In the genomic region with DNA sequence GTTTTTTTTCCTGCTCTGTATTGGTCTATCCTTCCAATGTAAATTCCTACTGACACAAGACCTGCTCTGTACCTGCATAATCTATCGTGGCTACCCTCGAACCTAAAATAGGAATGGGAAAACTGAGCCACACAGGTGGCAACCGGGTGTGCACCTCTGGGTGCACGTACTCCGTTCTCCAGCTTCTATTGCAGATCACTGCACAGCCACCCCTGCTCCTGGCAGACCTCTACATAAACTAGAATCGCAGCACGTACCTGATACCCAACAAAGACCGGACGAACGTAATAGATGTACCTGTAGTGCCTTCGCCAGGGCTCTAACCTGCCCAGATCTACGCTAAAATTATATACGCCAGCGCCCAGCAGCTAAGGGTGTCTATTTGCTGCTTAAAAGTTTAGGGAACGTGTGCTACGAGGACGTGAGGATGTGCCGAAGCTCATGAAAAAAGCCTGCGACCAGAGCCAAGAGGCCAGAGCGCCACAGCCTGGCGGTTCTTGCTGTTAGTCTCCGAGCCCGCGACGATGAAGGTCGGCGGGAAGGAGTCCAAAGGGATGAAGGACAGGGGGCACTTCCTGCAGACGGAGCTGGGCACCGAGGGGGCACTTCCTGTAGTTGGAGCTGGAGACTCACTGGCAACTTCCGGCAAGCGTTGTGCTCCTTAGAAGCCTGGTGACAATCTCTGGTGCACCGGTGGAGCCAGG, we compare ENCODE assay signal across 8 mouse cellular contexts. TPM values are rescaled to one million over a fixed set of nuclear protein-coding genes. Genes with fewer than 3 reads are reported as not detected.
DNase-seq lines count a peak whose midpoint lies in the region; ATAC-seq lines count a peak whose summit lies in the region.

A gene (minus strand): TSS at position 556 of the 704 bp plus-strand sequence.

- H3K27me3 ChIP-seq in hindbrain, embryonic 14.5 days (ENCODE audit: control insufficient read depth, insufficient read depth, low read length) = no peaks in the 10 kb centered on the region

- WGBS in hindbrain, embryonic 14.5 days = under 1% methylated on average over 32 of the region's 32 CpGs

- peak within 1 kb of the TSS; percentile 69 for H3K27ac ChIP-seq in hindbrain, embryonic 14.5 days

- H3K9me3 ChIP-seq in hindbrain, embryonic 14.5 days (ENCODE audit: control insufficient read depth, low read length) = no peaks in the 10 kb centered on the region

- peak within 1 kb of the TSS; percentile 71 for H3K9ac ChIP-seq in hindbrain, embryonic 14.5 days

- peaks cover 13% of the 10 kb centered on the region for H3K4me1 ChIP-seq in hindbrain, embryonic 14.5 days (replicated peaks; ENCODE audit: control insufficient read depth, insufficient read depth, low read length)

- peaks cover 32% of the 10 kb centered on the region for H3K36me3 ChIP-seq in hindbrain, embryonic 14.5 days (replicated peaks; ENCODE audit: control insufficient read depth, insufficient read depth)

- H3K4me2 ChIP-seq in hindbrain, embryonic 14.5 days (replicated peaks) = peak within 1 kb of the TSS; percentile 83

- peak; percentile 61 to 77 for DNase-seq in cerebellum, postnatal 4 days (ENCODE audit: low spot score in 2 of 2)
- peak; percentile 68 to 74 for DNase-seq in frontal cortex, postnatal 36 days (ENCODE audit: low spot score in 2 of 2)
- DNase-seq in hindbrain, embryonic 14.5 days (ENCODE audit: low spot score) = peak; percentile 79
- peak; percentile 55 to 62 for DNase-seq in layer of hippocampus, postnatal 36 days
- peak; percentile 57 for DNase-seq in lung, postnatal 14 days
- DNase-seq in retina, adult 2 months (ENCODE audit: low read depth, low spot score) = peak; percentile 44
- peak; percentile 72 for DNase-seq in thymus, postnatal 25 days

- peak; percentile 86 for ATAC-seq in activated CD4-positive, CD25-positive, alpha-beta regulatory T cell, adult 4 months
- peak; percentile 94 for ATAC-seq in hindbrain, embryonic 14.5 days (ENCODE audit: low FRiP score)

- H3K4me3 ChIP-seq in hindbrain, embryonic 14.5 days (replicated peaks; ENCODE audit: low read length) = peak within 1 kb of the TSS; percentile 43

RNA-seq across cellular contexts. Expression of the gene that starts here (rescaled TPM):
- polyA plus RNA-seq in activated CD4-positive, CD25-positive, alpha-beta regulatory T cell, adult 4 months (2017; shearing (Covaris generic)) = 1 to 10 TPM in 1 of 2 experiments, under 1 TPM in 1; 0.82 to 1.4 TPM
- 3.3 and 3.7 TPM in 2 replicates for polyA plus RNA-seq in hindbrain, embryonic 14.5 days (2014; fragmentation: Nextera tagmentation; extraction: Ambion mirVana)
- 1 to 10 TPM; 1.1 to 1.5 TPM for total RNA-seq in layer of hippocampus, postnatal 36 days (2021)

Comparison
In these comparisons a context has a peak if more than half of its experiments do, and no peak if none do; other contexts are left out.
1. Peak in every context shown above with its lines: DNase-seq, ATAC-seq, H3K4me3 ChIP-seq and H3K27ac ChIP-seq.